Mouse (Mus musculus): Measurements from ENCODE around the gene S100a3. TPM values are rescaled to one million over a fixed set of nuclear protein-coding genes. Genes with fewer than 3 reads are reported as not detected.

The S100a3 gene
- total RNA-seq, 4 experiments from 2014 or later = not detected

DNA sequence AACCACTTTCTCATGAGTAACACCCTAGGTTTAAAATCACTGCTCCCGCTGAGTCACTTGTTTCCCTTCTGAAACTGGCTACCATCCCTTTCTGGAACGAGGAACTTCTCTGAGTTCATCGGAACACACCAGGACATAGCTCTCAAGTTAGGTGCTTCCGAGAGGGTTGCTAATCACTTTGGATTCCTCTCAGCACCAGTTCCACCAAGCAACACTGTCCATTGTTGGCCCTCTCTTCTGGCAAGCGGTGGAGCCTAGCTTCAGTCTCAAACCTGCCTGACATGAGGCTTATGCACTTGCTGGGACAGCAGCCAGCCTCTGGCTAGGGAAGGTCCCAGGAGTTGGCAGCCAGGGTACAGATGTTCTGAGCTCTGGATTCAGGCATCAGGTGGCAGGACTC lies 14.3 kb downstream of the S100a3 start:
- peak; percentile 31 for DNase-seq (ENCODE audit: low spot score)

DNA sequence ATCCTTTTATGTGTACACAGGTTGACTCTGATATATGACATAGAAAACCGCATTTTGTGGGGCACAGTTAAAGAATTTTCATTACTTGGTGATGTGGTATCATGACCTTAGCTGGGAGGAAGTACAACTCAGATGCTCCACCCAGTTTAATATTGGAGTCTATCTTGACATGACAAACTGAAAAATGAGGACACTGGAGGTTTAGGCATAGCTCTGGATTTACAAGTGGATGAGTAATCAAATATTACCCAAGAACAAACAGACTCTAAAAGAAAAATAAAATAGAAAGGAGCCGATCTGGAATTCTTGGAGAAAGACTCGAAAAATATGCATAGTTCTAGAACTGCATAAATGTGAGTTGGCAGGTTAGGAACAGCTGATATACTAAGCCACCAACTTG lies 14.9 kb downstream of the S100a3 start:
- no peak for DNase-seq (ENCODE audit: low spot score)

DNA sequence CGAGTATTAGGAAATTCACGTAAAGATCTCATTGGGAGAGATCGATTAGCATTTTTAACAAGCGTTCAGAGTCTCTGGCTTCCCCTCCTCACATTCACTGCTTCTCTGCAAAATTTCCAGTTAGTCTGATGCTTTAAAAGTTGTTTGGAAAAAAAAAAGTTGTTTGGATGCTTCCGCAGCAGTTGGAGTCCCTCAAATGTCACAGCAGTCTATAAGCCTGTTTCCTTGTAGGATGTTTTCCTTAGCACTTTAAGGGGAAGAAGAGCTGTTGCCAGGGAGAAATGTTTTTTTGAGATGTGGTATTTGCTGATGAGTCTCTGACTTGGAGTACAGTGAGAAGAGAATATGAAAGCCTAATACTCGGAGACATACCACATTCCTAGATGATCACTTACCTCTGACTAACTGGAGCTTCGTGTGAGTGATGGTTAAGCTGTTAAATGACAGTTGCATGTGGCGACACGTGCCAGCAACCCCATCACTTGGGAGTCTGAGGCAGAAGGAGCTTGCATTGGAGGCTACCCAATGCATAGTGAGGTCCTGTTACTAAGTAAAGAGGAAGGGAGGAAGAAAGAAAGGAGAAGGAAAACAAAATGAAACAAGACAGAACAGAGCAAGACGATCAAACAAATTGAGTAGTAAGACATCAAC lies 16.1 kb downstream of the S100a3 start:
- no peak for DNase-seq (ENCODE audit: low spot score)

DNA sequence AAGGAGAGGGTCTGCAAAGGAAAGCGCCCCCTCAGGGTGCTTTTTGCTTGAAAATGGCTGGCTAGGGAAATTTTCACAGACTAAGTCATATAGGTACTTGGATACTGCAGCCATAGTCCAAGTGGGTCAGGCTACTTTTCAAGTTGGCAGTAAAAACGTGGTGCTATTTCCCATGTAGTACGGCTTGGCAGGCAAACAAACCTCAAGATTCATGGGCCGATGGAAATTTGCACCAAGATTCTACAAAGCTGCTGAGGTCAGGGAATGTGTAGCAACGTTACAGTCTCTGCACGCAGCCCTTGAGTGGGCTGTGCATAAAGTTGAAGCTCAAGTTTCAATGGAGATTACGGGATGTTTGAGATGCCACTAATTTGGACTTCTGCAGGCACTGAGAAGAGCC lies 19.1 kb downstream of the S100a3 start:
- no peak for DNase-seq (ENCODE audit: low spot score)

DNA sequence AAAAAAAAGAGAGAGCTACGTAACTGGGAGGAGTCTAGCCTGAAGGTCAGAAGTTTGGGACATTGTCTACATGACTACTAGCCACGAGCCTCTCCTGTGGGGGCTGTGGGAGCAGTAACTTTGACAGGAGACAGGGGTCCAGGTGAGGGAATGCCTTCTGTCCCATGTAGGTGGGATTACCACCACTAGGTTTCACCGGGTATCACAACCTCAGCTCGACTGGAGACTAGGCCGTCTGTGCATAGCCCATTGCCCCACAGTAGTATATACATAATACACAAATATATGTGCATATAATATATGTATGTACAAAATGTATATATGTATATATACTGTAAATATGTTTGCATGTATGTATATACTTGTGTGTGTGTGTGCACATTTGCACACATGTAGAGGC lies 20.8 kb downstream of the S100a3 start:
- DNase-seq (ENCODE audit: low spot score) = no peak

DNA sequence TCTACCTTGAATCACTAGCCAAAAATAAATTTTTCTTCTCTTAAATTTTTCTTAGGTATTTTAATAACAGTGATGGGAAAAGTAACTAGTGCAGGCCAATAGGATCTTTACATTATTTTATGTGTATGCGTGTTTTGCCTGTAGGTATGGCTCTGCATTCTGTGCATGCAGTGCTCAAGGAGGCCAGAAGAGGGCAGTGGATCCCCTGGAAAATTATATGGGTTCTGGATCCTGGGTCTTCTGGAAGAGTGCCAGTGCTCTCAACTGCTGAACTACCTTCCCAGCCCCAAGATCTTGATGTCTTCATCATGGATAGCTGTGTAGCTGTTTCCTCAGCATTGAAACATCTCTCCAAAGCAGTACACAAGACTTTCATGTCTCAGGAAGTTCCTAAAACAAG lies 21.8 kb downstream of the S100a3 start:
- DNase-seq (ENCODE audit: low spot score) = no peak

DNA sequence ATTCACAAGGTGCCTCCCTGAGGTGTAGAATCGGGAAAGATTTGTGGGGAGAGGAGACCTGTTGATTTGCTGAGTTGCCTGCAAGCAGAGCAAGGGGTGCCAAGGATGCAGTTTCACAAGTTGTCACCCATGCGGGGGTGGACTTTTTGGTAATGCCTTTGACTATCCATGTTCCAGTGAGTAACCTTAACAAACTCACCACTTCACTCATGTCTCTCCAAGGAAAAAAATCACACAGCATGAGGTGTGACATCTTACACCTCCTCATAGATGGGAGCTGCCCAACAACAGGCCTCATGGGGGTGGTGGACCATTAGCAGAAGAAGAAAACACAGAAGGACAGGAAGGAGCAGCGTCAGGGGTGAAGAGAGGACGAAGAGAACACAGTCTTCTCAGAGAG lies 22.2 kb downstream of the S100a3 start:
- no peak for DNase-seq (ENCODE audit: low spot score)

DNA sequence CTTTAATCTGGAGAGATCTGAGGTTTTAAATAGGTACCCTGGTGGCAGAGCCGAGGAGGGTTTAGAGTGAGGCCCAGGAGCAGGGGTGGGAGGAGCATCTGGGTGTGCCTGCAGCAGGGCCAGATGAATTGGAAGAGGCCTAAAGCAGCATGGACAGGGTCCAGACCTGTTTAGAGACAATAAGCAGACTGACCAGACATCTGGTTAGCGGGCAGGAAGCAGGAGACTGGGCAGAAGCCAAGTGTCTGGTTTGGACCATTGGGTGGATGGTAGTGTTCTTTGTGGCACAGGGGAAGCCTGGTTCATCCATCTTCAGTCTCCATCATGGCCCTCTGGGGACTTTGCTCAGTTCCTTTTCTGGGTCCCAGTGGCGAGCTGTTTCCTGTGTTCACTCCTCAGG lies 23.5 kb downstream of the S100a3 start:
- DNase-seq (ENCODE audit: low spot score) = peak; percentile 66

DNA sequence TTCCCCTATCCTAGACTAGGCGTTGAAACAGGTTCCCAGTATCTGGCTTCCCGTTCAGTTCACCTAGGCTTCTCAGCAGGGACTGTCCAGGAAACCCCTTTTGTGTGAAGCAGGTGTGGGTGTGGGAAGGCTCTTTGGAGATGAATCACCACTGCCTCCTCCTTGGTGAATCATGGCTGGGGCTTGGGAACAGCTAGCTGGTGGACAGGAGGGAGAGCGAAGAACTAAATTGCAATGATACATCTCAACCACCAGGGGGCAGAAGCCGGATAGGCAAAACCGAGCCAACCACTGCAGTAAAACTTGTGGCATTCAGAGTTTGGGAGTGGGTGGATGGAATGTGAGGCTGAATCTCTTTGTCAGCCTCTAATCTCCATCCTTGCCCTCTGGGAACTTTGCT lies 25.2 kb downstream of the S100a3 start:
- peak; percentile 75 for DNase-seq (ENCODE audit: low spot score)

DNA sequence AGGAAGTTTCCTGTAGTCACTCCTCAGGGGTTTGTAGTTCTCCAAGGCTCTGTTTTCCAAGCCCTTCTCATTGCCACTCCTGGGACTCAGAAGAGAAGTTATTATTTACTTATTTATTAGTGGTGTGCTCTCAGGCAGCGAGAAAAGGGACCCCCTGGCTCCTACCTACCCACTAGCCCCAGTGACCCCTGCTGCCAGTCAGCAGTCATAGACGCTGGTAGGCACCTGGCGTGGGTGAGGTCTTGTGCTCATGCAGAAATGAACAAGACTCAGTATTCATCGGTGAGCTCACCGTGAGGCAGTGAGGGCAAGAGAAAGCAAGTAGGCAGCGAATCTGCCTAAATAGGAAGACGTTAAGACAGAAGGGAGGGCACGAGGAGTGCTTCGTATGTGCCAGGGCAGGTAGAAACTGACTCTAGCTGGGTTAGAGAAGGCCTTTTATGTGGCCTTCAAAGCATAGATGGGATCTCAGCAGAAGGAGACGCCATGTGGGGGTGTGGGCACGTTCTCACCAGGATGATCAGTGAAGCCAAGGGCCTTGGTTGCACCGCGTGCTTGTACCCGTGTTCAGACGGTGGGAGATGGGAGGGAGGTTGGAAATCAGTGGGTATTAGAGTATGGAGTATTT lies 25.8 kb downstream of the S100a3 start:
- no peak for DNase-seq (ENCODE audit: low spot score)

DNA sequence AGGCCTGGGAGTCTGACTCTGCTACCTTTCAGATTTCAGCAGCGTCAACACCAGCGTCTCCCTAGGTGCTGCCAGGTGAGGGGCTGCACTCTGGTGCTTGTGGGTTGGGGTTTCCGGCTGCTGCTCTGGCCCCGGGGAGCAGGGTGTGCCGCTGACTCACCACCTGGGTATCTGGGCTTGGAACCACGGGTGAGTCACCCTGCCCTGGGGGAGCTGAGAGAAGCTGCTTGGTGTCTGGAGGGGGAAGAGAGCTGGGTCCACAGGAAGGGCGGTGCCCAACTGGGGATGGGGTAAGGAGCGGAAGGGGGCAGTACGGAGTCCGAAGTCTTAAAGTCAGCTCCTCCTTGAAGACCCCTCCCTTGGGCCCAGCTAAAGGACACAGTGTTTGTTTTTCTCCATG lies 26.5 kb downstream of the S100a3 start:
- peak; percentile 77 for DNase-seq (ENCODE audit: low spot score)

DNA sequence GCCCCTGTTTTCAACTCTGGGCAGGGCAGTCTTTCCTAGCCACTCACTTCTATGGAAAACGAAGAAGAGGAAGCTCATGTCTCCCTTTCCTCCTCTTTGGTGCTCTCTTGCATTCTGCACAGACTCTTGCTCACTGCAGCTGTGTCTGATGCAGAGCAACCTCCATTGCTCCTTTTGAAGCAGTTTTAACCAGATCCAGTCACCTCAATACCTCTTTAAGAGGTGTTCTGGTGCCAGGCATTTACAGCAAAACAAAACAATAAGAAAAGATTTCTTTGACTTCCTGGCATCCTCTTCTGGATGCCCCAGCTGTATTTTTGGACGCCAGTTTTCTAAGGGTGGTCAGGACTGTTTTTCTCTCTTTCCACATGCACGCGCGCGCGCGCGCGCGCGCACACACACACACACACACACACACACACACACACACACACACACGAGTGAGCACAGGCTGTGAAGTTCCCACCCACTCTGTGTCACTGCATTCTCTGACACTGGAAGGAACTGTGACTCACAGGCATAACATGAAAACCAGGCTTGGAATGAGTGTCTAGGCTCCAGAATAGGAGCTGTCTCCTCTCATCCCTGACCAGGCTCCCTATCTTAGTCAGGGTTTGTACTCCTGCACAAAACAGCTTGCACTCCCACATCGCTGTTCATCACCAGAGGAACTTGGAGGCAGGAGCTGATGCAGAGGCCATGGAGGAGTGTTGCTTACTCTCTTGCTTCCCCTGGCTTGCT lies 27.2 kb downstream of the S100a3 start:
- DNase-seq (ENCODE audit: low spot score) = peak; percentile 32

DNA sequence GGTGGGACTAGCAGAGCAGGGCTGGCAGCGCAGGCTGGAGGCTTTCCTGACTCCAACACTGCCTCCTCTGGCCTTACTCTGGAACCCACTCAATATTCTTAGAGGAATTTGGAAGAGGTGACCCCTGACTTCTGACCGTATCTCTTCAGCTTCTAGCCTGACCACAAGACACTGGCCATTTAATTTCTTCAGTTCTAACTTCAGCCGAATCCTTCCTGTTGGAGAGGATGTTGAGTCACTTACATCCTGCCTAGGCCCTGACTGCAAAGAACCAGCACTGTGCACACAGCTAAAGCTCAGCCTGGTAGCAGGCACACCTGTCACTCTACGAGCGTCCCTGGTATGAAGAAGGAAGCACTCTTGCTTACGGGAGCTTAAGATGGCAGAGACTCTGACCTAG lies 29.0 kb downstream of the S100a3 start:
- DNase-seq (ENCODE audit: low spot score) = no peak

DNA sequence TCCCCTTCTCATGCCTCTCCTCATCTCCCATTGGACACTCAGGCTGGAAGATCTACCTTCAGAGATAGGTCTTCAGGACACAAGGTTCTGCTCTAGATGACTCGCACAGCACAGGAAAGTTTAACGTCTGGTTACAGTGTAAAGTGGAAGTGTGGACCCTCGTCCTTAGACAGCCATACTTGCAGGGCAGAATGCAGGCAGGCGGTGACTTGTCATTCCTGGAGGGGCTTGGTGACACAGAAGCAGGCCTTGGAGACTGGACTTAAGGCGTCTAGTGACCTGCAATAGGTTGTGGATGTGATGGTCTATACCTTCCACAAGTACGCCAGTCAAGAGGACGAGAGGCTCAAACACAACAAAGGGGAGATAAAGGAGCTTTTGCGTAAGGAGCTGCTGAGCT lies 29.6 kb downstream of the S100a3 start, which contains the start of gene S100a2:
TSS of gene S100a2 (plus strand) at position 301 of the 400 bp plus-strand sequence.
- DNase-seq (ENCODE audit: low spot score) = no peak

DNA sequence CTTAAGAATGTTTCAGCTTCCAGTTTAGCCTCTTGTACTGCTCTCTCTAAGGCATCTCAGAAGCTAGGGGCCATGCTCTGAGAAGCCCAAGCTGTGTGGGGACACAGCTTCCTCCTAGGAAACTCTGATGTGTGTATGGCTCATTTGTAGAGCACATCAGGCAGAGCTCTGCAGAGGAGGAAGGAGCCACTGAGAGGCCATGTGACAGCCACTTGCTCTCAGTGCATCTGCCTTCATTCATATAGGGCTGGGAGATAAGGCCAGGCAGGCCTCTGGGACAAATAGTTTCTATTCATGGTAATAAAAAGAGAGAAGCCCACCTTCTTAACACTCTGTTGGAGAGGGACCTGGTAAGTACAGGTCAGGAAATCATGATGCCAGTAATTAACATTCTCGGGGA lies 34.1 kb downstream of the S100a3 start:
- no peak for DNase-seq (ENCODE audit: low spot score)

DNA sequence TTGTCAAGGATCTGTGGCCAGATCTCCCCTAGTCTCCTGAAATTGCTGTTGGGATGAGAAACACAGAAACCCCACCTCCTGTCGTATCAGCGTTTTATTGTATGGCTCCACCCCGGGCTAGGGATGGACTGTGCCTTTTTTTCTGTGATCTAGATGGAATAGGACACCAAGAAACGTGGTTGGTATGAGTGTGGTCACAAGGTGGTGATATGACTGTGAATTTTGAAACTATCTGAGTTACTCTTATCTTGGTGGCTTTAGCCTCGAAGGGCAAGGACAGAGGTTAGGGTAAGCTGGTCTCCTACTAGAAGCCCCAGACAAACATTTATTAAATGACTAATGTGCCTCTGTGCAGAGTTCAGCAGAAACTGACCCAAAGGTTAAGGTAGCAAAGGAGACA lies 35.2 kb downstream of the S100a3 start:
- DNase-seq (ENCODE audit: low spot score) = no peak

DNA sequence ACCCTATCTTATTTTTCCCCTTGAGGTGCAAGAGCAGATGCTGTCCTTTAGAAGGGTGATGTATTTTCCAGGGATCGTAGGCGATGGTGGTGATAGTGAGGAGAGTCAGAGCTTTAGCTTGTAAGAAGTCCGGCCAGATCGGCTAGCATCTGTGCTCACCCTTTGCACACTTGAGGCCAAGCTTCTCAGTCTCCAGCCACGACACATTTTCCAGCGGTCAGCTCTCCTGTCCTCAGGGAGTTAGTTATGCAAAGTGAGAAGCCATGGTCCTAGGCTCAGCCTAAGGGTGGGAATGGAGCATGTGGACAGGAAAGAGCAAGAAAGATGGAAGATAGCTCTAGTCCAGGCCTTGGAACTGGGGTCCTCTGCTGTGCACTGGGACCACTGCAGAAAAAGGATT lies 36.4 kb downstream of the S100a3 start:
- no peak for DNase-seq (ENCODE audit: low spot score)

DNA sequence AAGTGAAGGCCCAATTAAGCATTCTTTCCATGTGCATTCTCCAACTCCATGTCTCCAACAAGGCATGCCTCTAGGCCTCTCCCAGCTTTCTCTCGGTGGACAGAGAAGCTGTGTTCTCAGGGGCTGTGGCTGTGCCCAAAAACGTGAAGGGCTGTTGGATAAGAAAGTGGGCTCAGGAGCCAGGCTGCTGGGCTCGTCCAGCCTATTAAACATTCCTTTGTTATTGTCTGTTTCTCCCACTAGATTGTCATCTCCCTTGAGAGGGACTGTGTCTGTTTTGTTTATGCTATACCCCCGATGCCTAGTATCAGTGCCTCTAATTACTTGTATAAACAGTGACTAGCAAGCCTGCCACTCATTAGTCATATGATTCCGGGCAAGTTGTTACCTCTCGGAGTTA lies 37.4 kb downstream of the S100a3 start:
- DNase-seq (ENCODE audit: low spot score) = no peak

DNA sequence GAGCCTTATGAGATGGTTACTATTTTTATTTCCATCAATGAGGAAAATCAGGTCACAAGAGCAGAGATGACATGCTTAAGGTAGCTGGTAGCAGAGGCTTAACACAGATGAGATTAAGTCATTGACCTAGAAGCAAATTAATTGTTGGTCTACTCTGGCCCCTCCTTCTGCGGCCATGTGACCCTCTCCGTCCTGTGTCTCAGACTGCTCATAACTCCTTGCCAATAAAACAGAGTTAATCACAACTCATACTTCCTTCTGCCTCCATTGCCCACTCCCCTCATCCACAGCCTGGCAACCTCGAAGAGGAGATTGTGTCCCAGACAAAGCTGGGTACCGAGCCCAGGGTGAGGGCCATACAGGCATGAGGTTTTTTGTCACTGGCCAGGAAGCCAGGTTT lies 37.8 kb downstream of the S100a3 start:
- no peak for DNase-seq (ENCODE audit: low spot score)

DNA sequence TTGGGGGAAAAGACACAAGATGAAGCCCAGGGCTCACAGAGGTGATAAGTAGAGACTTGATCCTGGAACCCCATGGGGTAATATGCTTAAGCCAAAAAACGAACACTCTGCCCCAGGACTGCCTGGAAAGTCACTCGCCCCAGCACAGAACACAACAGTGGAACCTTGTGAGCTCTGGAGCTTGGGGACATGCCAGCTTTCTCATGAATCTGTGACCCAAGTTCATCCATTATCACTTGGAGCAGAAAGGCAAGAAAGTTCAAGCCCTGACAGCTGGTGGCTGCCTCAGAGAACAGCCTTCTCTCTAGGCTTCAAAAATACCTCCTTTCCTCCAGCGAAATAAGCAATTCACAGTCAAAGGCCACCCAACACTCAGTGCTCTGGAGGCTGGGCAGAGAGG lies 39.0 kb downstream of the S100a3 start:
- no peak for DNase-seq (ENCODE audit: low spot score)

DNA sequence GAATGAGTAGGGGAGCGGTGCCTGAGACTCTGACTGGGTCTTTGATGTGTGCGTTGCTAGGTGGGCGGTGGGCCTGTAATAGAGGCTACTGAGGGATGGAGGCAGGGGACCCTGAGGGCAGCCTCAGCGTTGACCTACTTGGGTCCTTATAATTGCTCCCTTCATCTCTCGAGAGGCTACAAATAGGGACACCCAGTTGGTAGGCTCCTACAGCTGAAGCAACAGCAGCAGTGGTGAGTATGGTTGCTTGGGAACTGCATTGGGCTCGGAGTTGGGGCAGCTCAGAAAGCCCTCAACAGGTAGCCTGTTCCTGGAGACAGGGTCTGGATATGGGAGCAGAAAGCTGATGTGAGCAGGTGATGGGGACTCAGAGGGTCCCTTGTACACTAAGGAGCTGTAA lies 39.7 kb downstream of the S100a3 start:
- no peak for DNase-seq (ENCODE audit: low spot score)

DNA sequence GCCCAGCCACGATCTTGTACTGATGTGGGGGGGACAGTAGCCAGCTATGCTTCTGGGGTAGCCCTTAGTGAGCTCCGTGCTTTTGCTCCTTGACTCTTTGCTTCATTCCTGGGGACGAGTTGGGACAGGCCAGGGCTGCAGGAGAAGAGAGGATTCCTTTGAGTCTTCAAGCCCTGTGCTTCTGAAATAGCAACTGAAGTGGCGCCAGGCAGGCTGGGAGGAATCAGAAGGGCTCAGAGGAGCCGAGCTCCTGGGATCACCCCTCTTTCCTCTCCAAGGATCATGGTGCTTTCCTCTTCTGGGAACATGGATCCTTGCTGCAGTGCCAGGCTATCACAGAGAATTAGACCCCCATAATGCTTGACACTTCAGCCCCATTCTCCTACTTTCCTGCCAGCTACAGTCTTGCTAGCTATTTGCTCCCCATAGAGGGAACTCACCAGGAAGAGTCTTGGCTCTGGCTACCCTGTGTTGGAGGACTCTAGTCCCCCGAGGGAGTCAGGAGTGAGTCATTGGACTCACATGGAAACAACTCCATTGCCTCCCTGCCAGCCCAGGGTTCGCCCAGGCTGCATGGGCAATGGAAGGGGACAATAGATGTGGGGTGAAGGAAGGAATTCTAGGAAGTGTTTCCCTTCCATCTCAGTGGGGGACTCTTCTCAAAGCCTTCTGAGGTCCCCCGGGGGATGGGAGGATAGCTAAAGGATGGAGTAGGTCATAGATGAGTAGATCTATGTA lies 40.2 kb downstream of the S100a3 start:
- no peak for DNase-seq (ENCODE audit: low spot score)
